Mouse (Mus musculus) hindbrain, embryonic 15.5 days (tissue): ENCODE measurements around the gene Tmem207. TPM values are rescaled to one million over a fixed set of nuclear protein-coding genes. Genes with fewer than 3 reads are reported as not detected.

Experiments used
- polyA plus RNA-seq: library from polyadenylated mRNA; unstranded; fragments of >200 nt; fragmentation: Nextera tagmentation; extraction: Ambion mirVana; gene quantifications from 2 replicates; pipeline ENCODE4 v1.2.1, GENCODE M21; 2015

The Tmem207 gene
- polyA plus RNA-seq, 1 experiment from 2014 or later = 0.09 TPM

Other genes starting within 250 kb of the Tmem207 start
- 6.8 and 8.9 TPM in 2 replicates for gene Cldn1, start 154.9 kb downstream of the Tmem207 start, polyA plus RNA-seq
- not detected in 2 replicates for gene Cldn16, start 63.6 kb downstream of the Tmem207 start, polyA plus RNA-seq
- gene Il1rap, start 54.9 kb upstream of the Tmem207 start, polyA plus RNA-seq = 11.2 and 11.7 TPM in 2 replicates